Mouse (Mus musculus): ENCODE results near the gene Rhou.
"Not testable (repeated sequence)": the region's sequence is repeated elsewhere in the genome, so short reads cannot be mapped to it uniquely, and the experiment has no call there.

Rhou gene

GRCm38 (mm10) chr8:123653308-123653993 is at the start of gene Rhou:
Gene Rhou, plus strand, starts transcription at chr8:123653929.
- in situ Hi-C loops (cut with MboI; ENCODE audit: low sequenced_read_pairs), result loop anchor here (10.0 kb wide), 1 partner anchor 111 kb away; no protein-coding TSS in a partner anchor

- in situ Hi-C loops (cut with MboI; ENCODE audit: low sequenced_read_pairs), result not testable (repeated sequence)
Measured at GRCm38 (mm10) chr8:123612652-123613051, 41.1 kb upstream of the Rhou start.

GRCm38 (mm10) chr8:123623523-123623922 is 30.2 kb upstream of the Rhou start:
- in situ Hi-C loops (cut with MboI; ENCODE audit: low sequenced_read_pairs), result not testable (repeated sequence)

GRCm38 (mm10) chr8:123624274-123624673 is 29.5 kb upstream of the Rhou start:
- in situ Hi-C loops (cut with MboI; ENCODE audit: low sequenced_read_pairs), result no loop called here

- in situ Hi-C loops (cut with MboI; ENCODE audit: low sequenced_read_pairs), result no loop called here
Measured at GRCm38 (mm10) chr8:123624702-123625101, 29.0 kb upstream of the Rhou start.

GRCm38 (mm10) chr8:123625717-123626116 is 28.0 kb upstream of the Rhou start:
- in situ Hi-C loops (cut with MboI; ENCODE audit: low sequenced_read_pairs), result no loop called here

- in situ Hi-C loops (cut with MboI; ENCODE audit: low sequenced_read_pairs), result no loop called here
Measured at GRCm38 (mm10) chr8:123627410-123628147, 26.1 kb upstream of the Rhou start.

- in situ Hi-C loops (cut with MboI; ENCODE audit: low sequenced_read_pairs), result no loop called here
Measured at GRCm38 (mm10) chr8:123628253-123628967, 25.3 kb upstream of the Rhou start.

GRCm38 (mm10) chr8:123628968-123629755 is 24.6 kb upstream of the Rhou start:
- in situ Hi-C loops (cut with MboI; ENCODE audit: low sequenced_read_pairs), result no loop called here

- in situ Hi-C loops (cut with MboI; ENCODE audit: low sequenced_read_pairs), result no loop called here
Measured at GRCm38 (mm10) chr8:123630058-123630457, 23.7 kb upstream of the Rhou start.

- in situ Hi-C loops (cut with MboI; ENCODE audit: low sequenced_read_pairs), result no loop called here
Measured at GRCm38 (mm10) chr8:123630841-123631251, 22.9 kb upstream of the Rhou start.

GRCm38 (mm10) chr8:123631746-123632145 is 22.0 kb upstream of the Rhou start:
- in situ Hi-C loops (cut with MboI; ENCODE audit: low sequenced_read_pairs), result not testable (repeated sequence)

- in situ Hi-C loops (cut with MboI; ENCODE audit: low sequenced_read_pairs), result no loop called here
Measured at GRCm38 (mm10) chr8:123632257-123632656, 21.5 kb upstream of the Rhou start.

GRCm38 (mm10) chr8:123633801-123634200 is 19.9 kb upstream of the Rhou start:
- in situ Hi-C loops (cut with MboI; ENCODE audit: low sequenced_read_pairs), result no loop called here

GRCm38 (mm10) chr8:123634395-123635131 is 19.2 kb upstream of the Rhou start:
- in situ Hi-C loops (cut with MboI; ENCODE audit: low sequenced_read_pairs), result no loop called here

GRCm38 (mm10) chr8:123635671-123636070 is 18.1 kb upstream of the Rhou start:
- in situ Hi-C loops (cut with MboI; ENCODE audit: low sequenced_read_pairs), result no loop called here

GRCm38 (mm10) chr8:123643330-123644051 is 10.2 kb upstream of the Rhou start:
- in situ Hi-C loops (cut with MboI; ENCODE audit: low sequenced_read_pairs), result no loop called here

GRCm38 (mm10) chr8:123645229-123645628 is 8.5 kb upstream of the Rhou start:
- in situ Hi-C loops (cut with MboI; ENCODE audit: low sequenced_read_pairs), result no loop called here
